ENCODE assay signal across 12 mouse cellular contexts in the genomic region with DNA sequence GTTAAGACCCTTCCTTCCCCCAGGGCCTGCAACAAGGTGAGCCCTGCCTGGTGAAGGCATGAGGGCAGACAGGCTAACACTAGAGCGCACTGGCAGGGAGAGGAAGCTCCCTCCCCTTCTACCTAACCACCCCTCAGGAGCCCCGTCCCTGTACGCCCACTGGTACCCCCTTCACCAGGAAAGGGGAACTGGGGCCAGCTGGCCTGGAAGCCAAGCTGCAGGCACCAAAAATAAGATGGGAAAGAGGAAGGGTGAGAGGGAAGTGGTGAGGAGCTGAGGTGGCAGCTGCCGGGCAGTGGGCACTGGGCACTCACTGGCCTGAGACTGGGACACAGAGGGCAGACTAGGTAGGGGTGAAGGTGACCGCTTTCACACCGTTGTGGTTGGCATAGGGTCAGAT. TPM values are rescaled to one million over a fixed set of nuclear protein-coding genes. Genes with fewer than 3 reads are reported as not detected.
DNase-seq lines count a peak whose midpoint lies in the region; ATAC-seq and TF ChIP-seq lines count a peak whose summit lies in the region.
"Had no signal": no experiment of that assay in that cellular context is flagged by ENCODE, and none has a peak within 500 bp of the region (broad histone marks: within the 10 kb centered on the region; RNA-seq: fewer than 3 reads in every experiment).

No protein-coding gene starts in this region.

- H3K4me3 ChIP-seq in lung, adult 2 months (replicated peaks; ENCODE audit: extremely low read depth, low read depth, low read length), result peak overlapping the region; percentile 16
- H3K4me3 ChIP-seq: forebrain, embryonic 15.5 days; heart, embryonic 13.5 days had no signal

- 77% methylated on average over 6 of the region's 6 CpGs for WGBS in lung, adult 2 months

- DNase-seq in lung, adult 2 months, result no peak
- DNase-seq in lung, postnatal 10 days, result no peak
- DNase-seq in brain, adult 2 months (ENCODE audit: low read depth, low spot score), result peak; percentile 48
- DNase-seq in monocyte, adult 2 months (ENCODE audit: low read depth in 1 of 2, low spot score in 2 of 2), result peak; percentile 47 to 74
- DNase-seq in retina, postnatal 1 day, result no peak
- DNase-seq in T-cell, adult 2 months (ENCODE audit: low spot score), result no peak
- DNase-seq: cerebellum, adult 11-12 months; thymus, postnatal 25 days had no signal

- TF ChIP-seq CTCF in lung, adult 2 months (IDR thresholded peaks at IDR 0.05; ENCODE audit: insufficient read depth, low read length), result no peak

- H3K4me1 ChIP-seq in lung, adult 2 months (ENCODE audit: control insufficient read depth, insufficient read depth, low read length), result peaks cover 2% of the 10 kb centered on the region; the same call in 1 of the 2 replicates
- H3K4me1 ChIP-seq: forebrain, embryonic 15.5 days had no signal

- peak; percentile 68 to 70 for ATAC-seq in hematopoietic stem cell, adult 5-6 weeks (replicated peaks in 1 of 2; ENCODE audit: insufficient read depth in 1 of 2, low FRiP score in 2 of 2, low TSS enrichment in 1 of 2, low read depth in 1 of 2, poor library complexity in 2 of 2, severe bottlenecking in 2 of 2)
- ATAC-seq: forebrain, embryonic 15.5 days had no signal

- TF ChIP-seq POLR2A in lung, adult 2 months (IDR thresholded peaks at IDR 0.05; ENCODE audit: borderline replicate concordance, extremely low read depth, low read depth, low read length), result no peak

RNA-seq across cellular contexts. Expression of a gene that starts 2.3 kb away (rescaled TPM):
- polyA plus RNA-seq in lung, adult 2 months (2012; rRNA removed), result 42.8 and 45.5 TPM in 2 replicates
- 50.4 and 75.4 TPM in 2 replicates for total RNA-seq in hematopoietic stem cell, adult 5-6 weeks (2017)

RNA-seq across cellular contexts. Expression of a gene that starts 26.5 kb away (rescaled TPM):
- polyA plus RNA-seq in lung, adult 2 months (2012; rRNA removed), result 145 and 187 TPM in 2 replicates
- total RNA-seq in hematopoietic stem cell, adult 5-6 weeks (2017), result 145 and 153 TPM in 2 replicates

RNA-seq across cellular contexts. Expression of a gene that starts 54.6 kb away (rescaled TPM):
- polyA plus RNA-seq in lung, adult 2 months (2012; rRNA removed), result 0.02 and 0.03 TPM in 2 replicates
- total RNA-seq in hematopoietic stem cell, adult 5-6 weeks (2017), result not detected in 2 replicates
- total RNA-seq: MEL had no signal
- polyA plus RNA-seq: heart, embryonic 13.5 days had no signal

Comparison
In these comparisons a context has a peak if more than half of its experiments do, and no peak if none do; other contexts are left out.
1. DNase-seq: peak in brain, adult 2 months (single experiment) and monocyte, adult 2 months (2 of 2); none in lung, adult 2 months (single experiment), lung, postnatal 10 days (single experiment), retina, postnatal 1 day (single experiment) and T-cell, adult 2 months (single experiment).